Mouse (Mus musculus): Measurements from ENCODE around the gene Cyp1a1. TPM values are rescaled to one million over a fixed set of nuclear protein-coding genes. Genes with fewer than 3 reads are reported as not detected.

Gene Cyp1a1
- polyA plus RNA-seq, 1 experiment from 2014 or later = 0.19 TPM

DNA sequence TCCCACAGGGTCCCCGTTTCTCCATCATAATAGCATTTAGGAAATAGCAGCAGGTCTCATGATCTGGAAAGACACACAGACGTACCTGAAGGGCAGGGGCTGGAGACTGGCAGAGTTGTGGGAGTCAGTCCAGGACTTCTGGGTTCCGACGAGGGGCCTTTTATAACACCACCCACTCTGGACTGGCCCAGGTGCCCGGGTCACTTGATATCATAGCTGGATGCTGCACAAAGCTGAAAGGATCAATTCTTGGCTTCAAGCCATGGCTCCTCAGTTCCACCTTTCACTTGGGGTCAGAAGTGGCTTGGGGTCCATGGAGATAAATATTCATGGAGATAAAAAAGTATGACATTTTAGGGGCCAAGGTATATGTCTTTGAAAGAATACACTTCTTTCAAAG lies 4.2 kb upstream of the Cyp1a1 start, which contains the start of gene Cyp1a2:
TSS of gene Cyp1a2 (minus strand) at position 184 of the 400 bp plus-strand sequence.
- Histone ChIP-seq H3K9me3 (no peaks in the 10 kb centered on the region), H3K27ac (replicated peaks) (no peak within 1 kb of the TSS), H3K4me2 (no peak within 1 kb of the TSS), H3K4me3 (no peak within 1 kb of the TSS), H3K36me3 (no peaks in the 10 kb centered on the region), H3K27me3 (no peaks in the 10 kb centered on the region), H3K4me1 (replicated peaks) (no peaks in the 10 kb centered on the region), H3K9ac (no peak within 1 kb of the TSS)
- ATAC-seq (ENCODE audit: low FRiP score, low read depth) = no peak
- 81% methylated on average over 5 of the region's 5 CpGs for WGBS

DNA sequence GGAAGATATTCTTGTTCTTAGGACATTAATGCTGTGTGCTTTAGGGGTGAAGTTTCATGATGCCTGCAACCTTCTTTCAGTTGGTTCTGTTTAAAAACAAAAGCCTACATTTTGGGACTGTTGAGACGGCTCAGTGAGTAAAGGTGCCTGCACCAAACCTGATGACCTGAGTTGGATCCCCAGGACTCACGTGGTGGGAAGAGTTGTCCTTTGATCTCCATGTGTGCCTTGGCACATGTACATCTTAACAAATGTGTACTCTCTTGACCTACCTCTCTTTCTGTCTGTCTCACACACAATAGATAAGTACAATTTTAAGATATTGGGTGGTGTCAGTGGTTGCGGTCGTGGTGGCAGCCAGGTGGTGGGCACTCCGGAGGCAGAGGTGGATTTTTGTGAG lies 1.7 kb upstream of the Cyp1a1 start:
- H3K4me1 ChIP-seq (replicated peaks) = no peaks in the 10 kb centered on the region
- no peaks in the 10 kb centered on the region for H3K27me3 ChIP-seq
- H3K9ac ChIP-seq = no peak overlapping the region
- H3K4me3 ChIP-seq = no peak overlapping the region
- no peak overlapping the region for H3K27ac ChIP-seq (replicated peaks)
- no peak overlapping the region for H3K4me2 ChIP-seq
- no peak for ATAC-seq (ENCODE audit: low FRiP score, low read depth)
- 88% methylated on average over 5 of the region's 5 CpGs for WGBS
- no peaks in the 10 kb centered on the region for H3K36me3 ChIP-seq
- H3K9me3 ChIP-seq = no peaks in the 10 kb centered on the region

DNA sequence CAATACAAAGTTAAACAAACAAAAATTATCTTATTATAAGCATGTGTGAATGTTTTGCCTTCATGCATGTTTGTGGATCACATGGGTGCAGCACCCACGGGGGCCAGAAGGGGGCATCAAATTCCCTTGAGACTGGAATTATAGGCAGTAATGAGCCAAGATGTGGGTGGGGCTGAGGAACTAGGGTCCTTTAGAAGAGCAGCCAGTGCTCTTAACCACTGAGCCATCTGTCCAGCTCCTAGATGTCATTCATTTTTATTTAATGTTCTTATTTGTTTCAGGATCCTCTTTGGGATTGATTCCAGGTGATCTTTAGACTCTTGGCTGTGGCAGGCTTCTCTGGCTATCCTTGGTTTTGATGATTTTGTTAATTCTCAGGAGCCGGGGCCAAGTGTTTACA lies 430 bp downstream of the Cyp1a1 start:
- ATAC-seq (ENCODE audit: low FRiP score, low read depth) = no peak
- Histone ChIP-seq H3K27ac (replicated peaks) (no peak overlapping the region), H3K9me3 (no peaks in the 10 kb centered on the region), H3K36me3 (no peaks in the 10 kb centered on the region), H3K27me3 (no peaks in the 10 kb centered on the region), H3K9ac (no peak overlapping the region), H3K4me3 (no peak overlapping the region), H3K4me2 (no peak overlapping the region), H3K4me1 (replicated peaks) (no peaks in the 10 kb centered on the region)
- WGBS = 55% methylated on average over 2 of the region's 2 CpGs

DNA sequence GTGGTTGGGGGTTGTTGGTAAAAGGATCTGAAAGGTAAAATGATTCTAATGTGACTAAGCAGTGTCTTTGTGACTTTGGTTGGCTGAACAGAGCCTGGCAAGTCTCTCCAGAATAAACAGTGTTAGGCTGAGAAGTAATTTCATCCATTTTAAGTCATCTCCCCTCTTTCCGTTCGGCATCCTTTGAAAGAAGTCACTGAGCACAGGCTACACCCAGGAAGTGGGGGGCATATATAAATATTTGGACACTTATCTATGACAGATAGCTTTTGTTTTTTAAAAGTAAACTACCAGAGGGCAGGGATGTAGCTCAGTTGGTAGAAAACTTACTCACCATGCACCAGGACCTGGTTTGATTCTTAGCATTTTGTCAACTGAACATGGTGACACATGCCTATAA lies 878 bp downstream of the Cyp1a1 start:
- H3K4me3 ChIP-seq = no peak overlapping the region
- H3K27me3 ChIP-seq = no peaks in the 10 kb centered on the region
- no peak for ATAC-seq (ENCODE audit: low FRiP score, low read depth)
- H3K4me2 ChIP-seq = no peak overlapping the region
- H3K27ac ChIP-seq (replicated peaks) = no peak overlapping the region
- H3K4me1 ChIP-seq (replicated peaks) = no peaks in the 10 kb centered on the region
- 89% methylated on average over 2 of the region's 2 CpGs for WGBS
- no peaks in the 10 kb centered on the region for H3K9me3 ChIP-seq
- no peak overlapping the region for H3K9ac ChIP-seq
- H3K36me3 ChIP-seq = no peaks in the 10 kb centered on the region

DNA sequence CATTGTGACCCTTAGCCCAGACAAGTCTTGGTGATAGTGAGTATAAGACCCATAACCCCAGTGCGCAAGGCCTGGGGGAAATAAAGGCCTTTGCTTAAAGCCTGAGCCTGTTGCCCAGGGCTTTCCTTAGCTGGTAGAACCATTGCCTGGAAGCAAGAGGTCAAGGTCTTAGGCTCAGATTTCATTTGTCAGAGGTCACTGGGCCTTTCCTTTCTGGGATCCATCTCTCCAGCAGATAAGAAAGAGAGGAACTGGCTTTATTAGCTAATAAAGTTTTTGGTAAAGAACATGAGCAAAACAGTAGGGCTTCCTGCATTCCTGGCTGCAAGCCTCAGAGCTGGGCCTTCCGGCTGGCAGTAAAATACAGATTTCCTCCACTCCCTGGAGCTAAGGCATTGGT lies 6.4 kb downstream of the Cyp1a1 start:
- H3K9ac ChIP-seq = no peak overlapping the region
- H3K4me2 ChIP-seq = no peak overlapping the region
- no peak overlapping the region for H3K4me3 ChIP-seq
- no peak for ATAC-seq (ENCODE audit: low FRiP score, low read depth)
- H3K27me3 ChIP-seq = 0 out of 2 replicates have a peak, but pooled peaks cover 16% of the 10 kb centered on the region
- H3K4me1 ChIP-seq (replicated peaks) = peaks cover 16% of the 10 kb centered on the region
- H3K36me3 ChIP-seq = no peaks in the 10 kb centered on the region
- 87% methylated on average over 2 of the region's 2 CpGs for WGBS
- no peak overlapping the region for H3K27ac ChIP-seq (replicated peaks)
- H3K9me3 ChIP-seq = no peaks in the 10 kb centered on the region

DNA sequence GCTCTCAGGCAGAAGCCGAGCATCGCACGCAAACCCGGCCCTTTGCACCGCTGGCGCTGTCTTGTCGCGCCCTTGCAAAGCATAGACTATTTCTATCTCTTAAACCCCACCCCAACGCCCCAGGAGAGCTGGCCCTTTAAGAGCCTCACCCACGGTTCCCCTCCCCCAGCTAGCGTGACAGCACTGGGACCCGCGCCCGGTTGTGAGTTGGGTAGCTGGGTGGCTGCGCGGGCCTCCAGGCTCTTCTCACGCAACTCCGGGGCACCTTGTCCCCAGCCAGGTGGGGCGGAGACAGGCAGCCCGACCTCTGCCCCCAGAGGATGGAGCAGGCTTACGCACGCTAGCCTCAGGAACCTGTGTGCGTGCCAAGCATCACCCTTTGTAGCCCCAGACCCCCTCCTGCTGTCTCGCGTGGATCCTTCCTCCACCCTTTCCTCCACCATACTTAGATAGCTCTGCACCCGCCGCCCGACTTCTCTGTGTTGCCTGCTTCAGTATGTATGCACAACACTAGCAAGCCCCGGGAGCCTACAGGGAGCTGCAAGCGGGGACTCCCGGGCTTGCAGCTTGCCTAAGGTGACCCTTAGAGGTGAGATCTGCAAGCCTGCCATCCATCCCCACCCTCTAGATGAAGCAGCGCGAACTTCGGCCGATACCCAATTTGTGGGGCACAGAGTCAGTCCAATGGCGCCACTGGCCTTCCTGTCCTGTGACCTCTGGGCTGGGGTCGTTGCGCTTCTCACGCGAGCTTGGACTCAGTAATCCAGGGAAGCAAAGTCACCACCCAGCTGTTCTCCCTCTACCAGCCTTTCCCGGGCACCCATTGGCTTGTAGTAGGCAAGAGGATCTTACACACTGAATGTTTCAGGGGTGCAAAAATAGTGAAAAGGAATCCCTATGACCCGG lies 8.9 kb downstream of the Cyp1a1 start:
- 2% methylated on average over 42 of the region's 42 CpGs for WGBS
- H3K27ac ChIP-seq (replicated peaks) = 0 out of 2 replicates have a peak overlapping the region, but pooled peaks have one; percentile 39
- H3K9me3 ChIP-seq = no peaks in the 10 kb centered on the region
- peak; percentile 81 for ATAC-seq (ENCODE audit: low FRiP score, low read depth)
- H3K4me1 ChIP-seq (replicated peaks) = peaks cover 16% of the 10 kb centered on the region
- H3K9ac ChIP-seq = peak overlapping the region; percentile 53
- peak overlapping the region; percentile 50 for H3K4me3 ChIP-seq
- peak overlapping the region; percentile 93 for H3K4me2 ChIP-seq
- no peaks in the 10 kb centered on the region for H3K36me3 ChIP-seq
- 0 out of 2 replicates have a peak, but pooled peaks cover 16% of the 10 kb centered on the region for H3K27me3 ChIP-seq

DNA sequence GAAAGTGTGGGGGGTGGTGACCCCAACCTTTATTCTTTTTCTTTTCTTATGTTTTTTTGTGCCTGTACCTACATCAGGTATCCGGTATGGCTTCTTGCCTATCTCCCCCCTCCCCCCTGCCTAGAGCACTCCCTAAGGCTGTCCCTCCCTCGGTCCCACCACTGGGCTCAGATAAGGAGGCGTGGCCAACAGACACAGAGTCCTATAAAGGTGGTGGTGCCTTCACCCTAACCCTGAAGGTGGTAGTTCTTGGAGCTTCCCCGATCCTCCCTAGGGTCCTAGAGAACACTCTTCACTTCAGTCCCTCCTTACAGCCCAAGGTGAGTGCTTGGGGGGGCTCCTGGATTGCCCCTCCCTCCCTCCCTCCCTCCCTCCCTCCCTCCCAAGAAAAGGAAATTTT lies 9.7 kb downstream of the Cyp1a1 start:
- no peak overlapping the region for H3K4me3 ChIP-seq
- 0 out of 2 replicates have a peak, but pooled peaks have one; percentile 27 for ATAC-seq (ENCODE audit: low FRiP score, low read depth)
- H3K27ac ChIP-seq (replicated peaks) = no peak overlapping the region
- WGBS = 16% methylated on average over 4 of the region's 4 CpGs
- H3K9ac ChIP-seq = no peak overlapping the region
- H3K27me3 ChIP-seq = 0 out of 2 replicates have a peak, but pooled peaks cover 16% of the 10 kb centered on the region
- no peaks in the 10 kb centered on the region for H3K36me3 ChIP-seq
- H3K9me3 ChIP-seq = no peaks in the 10 kb centered on the region
- no peak overlapping the region; the same call in 1 of the 2 replicates for H3K4me2 ChIP-seq
- peaks cover 16% of the 10 kb centered on the region for H3K4me1 ChIP-seq (replicated peaks)

DNA sequence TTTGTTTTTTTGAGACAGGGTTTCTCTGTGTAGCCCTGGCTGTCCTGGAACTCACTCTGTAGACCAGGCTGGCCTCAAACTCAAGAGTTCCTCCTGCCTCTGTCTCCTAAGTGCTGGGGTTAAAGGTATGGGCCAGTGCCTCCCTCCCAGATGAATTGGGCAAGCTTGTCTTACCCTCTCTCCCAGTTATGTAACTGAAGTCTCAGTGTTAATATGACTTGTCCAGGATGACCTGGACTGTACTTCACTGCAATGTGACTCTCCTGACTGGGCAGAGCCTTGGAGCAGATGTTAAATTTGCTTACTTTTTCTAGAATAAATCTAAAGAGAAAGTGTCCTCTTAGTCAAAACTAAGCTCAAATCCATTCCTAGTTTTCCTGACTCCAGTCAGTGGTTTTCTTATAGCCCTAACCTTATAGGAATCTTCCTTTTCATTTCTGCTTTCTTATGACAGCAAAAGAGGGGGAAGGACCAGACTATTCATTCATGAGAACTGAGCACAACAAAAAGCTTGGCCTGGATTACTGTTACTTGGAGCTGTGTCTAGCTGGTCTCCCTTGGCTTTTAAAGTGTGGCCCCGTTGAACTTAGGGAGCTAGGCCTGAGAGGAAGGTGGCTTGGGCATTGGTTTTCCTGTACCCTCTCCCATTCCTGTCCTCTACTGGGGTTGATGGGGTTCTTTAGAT lies 10.9 kb downstream of the Cyp1a1 start:
- Histone ChIP-seq H3K36me3 (no peaks in the 10 kb centered on the region), H3K4me1 (replicated peaks) (peaks cover 16% of the 10 kb centered on the region), H3K27ac (replicated peaks) (no peak overlapping the region), H3K9ac (no peak overlapping the region), H3K4me2 (no peak overlapping the region), H3K9me3 (no peaks in the 10 kb centered on the region), H3K27me3 (0 out of 2 replicates have a peak, but pooled peaks cover 16% of the 10 kb centered on the region), H3K4me3 (no peak overlapping the region)
- WGBS = 83% methylated on average over 1 of the region's 1 CpGs
- ATAC-seq (ENCODE audit: low FRiP score, low read depth) = no peak

DNA sequence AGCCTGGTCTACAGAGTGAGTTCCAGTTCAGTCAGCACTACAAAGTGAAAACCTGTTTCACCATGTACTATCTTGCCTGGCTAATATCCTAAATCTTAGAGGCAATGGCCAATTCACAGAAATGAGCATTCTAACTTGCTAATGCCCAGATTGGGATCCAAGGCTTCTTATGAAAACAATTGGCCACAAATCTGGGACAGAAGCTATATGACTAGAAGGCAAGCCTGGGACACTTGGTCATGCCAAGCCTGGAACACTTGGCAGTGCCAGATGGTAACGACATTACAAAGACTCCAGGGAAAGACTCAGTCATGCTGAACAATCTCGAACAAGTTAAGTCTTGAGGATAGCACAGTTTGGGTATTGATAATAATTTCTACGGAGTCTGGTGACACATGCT lies 18.8 kb downstream of the Cyp1a1 start:
- Histone ChIP-seq H3K4me2 (no peak overlapping the region), H3K9me3 (no peaks in the 10 kb centered on the region), H3K4me1 (replicated peaks) (peaks cover 18% of the 10 kb centered on the region), H3K9ac (no peak overlapping the region), H3K4me3 (no peak overlapping the region), H3K27ac (replicated peaks) (no peak overlapping the region), H3K27me3 (no peaks in the 10 kb centered on the region), H3K36me3 (no peaks in the 10 kb centered on the region)
- 91% methylated on average over 3 of the region's 3 CpGs for WGBS
- no peak for ATAC-seq (ENCODE audit: low FRiP score, low read depth)

DNA sequence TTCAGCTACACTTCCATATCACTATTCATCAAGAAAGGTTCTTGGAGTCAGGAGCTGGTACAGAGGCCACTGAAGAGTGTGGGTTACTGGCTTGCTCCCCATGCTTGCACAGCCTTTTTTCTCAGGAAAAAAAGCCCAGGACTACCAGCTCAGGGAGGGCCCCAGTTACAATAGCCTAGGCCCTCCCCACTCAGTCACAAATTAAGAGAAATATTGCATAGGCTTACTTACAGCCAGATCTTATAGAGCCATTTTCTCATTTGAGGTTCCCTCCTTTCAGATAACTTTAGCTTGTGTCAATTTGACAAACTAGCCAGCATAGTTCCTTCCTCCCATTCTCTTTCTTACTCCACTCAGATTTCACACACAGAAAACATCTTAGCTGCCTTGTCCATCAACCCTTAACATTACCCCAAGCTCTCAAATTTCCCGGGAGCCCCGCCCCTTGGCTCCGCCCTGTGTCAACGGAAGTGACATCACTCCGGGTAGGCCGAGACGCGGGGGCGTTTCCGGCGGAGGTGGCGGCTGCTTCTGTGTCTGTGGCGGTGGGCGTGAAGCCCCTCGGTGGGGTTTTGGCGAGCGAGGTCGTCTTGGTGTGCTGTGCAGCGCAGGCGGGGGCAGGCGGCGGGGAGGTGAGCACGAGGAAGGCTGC lies 20.5 kb downstream of the Cyp1a1 start, which contains the start of gene Edc3:
TSS of gene Edc3 (plus strand) at position 473 of the 652 bp plus-strand sequence.
- WGBS = 1% methylated on average over 23 of the region's 23 CpGs

DNA sequence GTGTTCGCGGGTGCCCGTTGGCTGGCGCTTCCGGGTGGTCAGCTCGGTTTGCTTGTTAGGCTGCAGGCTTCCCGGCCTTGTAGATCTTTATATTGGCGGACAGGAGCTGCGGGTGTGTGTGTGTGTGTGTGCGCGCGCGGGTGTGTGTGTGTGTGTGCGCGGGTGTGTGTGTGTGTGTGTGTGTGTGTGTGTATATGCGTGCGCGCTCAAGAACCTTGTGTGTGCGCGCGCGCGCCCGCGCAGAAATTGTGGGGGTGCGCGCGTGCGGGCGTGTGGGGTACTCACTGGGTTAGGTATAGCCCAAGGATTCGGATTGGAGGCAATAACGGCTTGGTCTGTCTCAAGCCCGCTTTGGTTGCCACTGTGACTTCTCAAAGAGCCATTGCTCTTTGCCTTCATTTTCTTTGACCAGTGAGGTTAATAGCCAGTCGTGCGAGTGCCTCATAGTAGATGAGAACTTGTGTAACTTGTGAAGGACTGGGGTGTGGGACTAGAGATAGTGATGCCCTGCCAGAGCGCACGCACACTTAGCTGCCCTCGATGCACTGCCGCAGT lies 21.1 kb downstream of the Cyp1a1 start:
- Histone ChIP-seq H3K36me3 (peaks cover 9% of the 10 kb centered on the region; the same call in 1 of the 2 replicates), H3K9me3 (no peaks in the 10 kb centered on the region), H3K27ac (replicated peaks) (peak overlapping the region; percentile 85), H3K4me3 (peak overlapping the region; percentile 90), H3K4me2 (peak overlapping the region; percentile 82), H3K4me1 (replicated peaks) (peaks cover 18% of the 10 kb centered on the region), H3K27me3 (no peaks in the 10 kb centered on the region), H3K9ac (peak overlapping the region; percentile 87)
- peak; percentile 78 for ATAC-seq (ENCODE audit: low FRiP score, low read depth)
- 3% methylated on average over 36 of the region's 39 CpGs for WGBS

More for the DNA sequence above, 20.5 kb downstream of the Cyp1a1 start, which contains the start of gene Edc3:
- ATAC-seq (ENCODE audit: low FRiP score, low read depth) = peak; percentile 93
- H3K36me3 ChIP-seq = 0 out of 2 replicates have a peak, but pooled peaks cover 5% of the 10 kb centered on the region
- H3K27ac ChIP-seq (replicated peaks) = peak within 1 kb of the TSS; percentile 85
- H3K9ac ChIP-seq = peak within 1 kb of the TSS; percentile 87
- H3K27me3 ChIP-seq = no peaks in the 10 kb centered on the region
- H3K9me3 ChIP-seq = no peaks in the 10 kb centered on the region
- H3K4me1 ChIP-seq (replicated peaks) = peaks cover 18% of the 10 kb centered on the region
- H3K4me2 ChIP-seq = peak within 1 kb of the TSS; percentile 82
- H3K4me3 ChIP-seq = peak within 1 kb of the TSS; percentile 90

Data from hindbrain, embryonic 15.5 days (tissue).